Mouse (Mus musculus): Measurements from ENCODE around the gene Foxn2. TPM values are rescaled to one million over a fixed set of nuclear protein-coding genes. Genes with fewer than 3 reads are reported as not detected.

Foxn2 gene
- polyA plus RNA-seq, 1 experiment from 2014 or later, result 12.5 TPM

- Histone ChIP-seq H3K27ac (replicated peaks) (no peak overlapping the region), H3K27me3 (ENCODE audit: low read depth, poor library complexity, severe bottlenecking) (no peaks in the 10 kb centered on the region), H3K36me3 (peaks cover 8% of the 10 kb centered on the region), H3K4me1 (0 out of 2 replicates have a peak, but pooled peaks cover 3% of the 10 kb centered on the region), H3K4me3 (no peak overlapping the region), H3K9me3 (replicated peaks) (no peaks in the 10 kb centered on the region)
- DNase-seq (ENCODE audit: low spot score), result no peak
- WGBS, result 94% methylated on average over 11 of the region's 11 CpGs
Observed at GRCm38 (mm10) chr17:88484539-88484938, 44.0 kb downstream of the Foxn2 start.

GRCm38 (mm10) chr17:88484951-88485350 lies 44.4 kb downstream of the Foxn2 start:
- no peaks in the 10 kb centered on the region for H3K9me3 ChIP-seq (replicated peaks)
- peaks cover 8% of the 10 kb centered on the region for H3K36me3 ChIP-seq
- DNase-seq (ENCODE audit: low spot score), result no peak
- H3K4me3 ChIP-seq, result no peak overlapping the region
- H3K27ac ChIP-seq (replicated peaks), result no peak overlapping the region
- 0 out of 2 replicates have a peak, but pooled peaks cover 3% of the 10 kb centered on the region for H3K4me1 ChIP-seq
- H3K27me3 ChIP-seq (ENCODE audit: low read depth, poor library complexity, severe bottlenecking), result no peaks in the 10 kb centered on the region
- WGBS, result 85% methylated on average over 1 of the region's 1 CpGs

DNA sequence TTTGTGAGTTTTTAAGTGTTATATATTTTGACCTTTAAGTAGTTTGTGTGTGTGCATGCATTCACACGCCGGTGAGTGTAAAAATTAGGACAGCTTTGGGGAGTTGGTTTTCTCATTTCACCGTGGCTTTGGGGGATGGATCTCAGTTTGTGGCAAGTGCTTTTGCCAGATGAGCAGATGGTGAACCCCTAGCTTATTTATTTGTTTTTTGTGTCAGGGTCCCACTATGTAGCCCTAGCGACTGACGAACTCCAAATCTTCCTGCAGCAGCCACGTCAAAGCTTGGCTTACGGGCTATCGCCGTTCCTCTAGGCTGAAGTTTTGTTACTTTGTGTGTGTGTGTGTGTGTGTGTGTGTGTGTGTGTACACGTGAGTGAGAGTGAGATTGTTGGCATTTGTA lies 50.0 kb downstream of the Foxn2 start:
- Histone ChIP-seq H3K27me3 (ENCODE audit: low read depth, poor library complexity, severe bottlenecking) (no peaks in the 10 kb centered on the region), H3K27ac (replicated peaks) (no peak overlapping the region), H3K36me3 (peaks cover 35% of the 10 kb centered on the region), H3K9me3 (replicated peaks) (no peaks in the 10 kb centered on the region), H3K4me3 (no peak overlapping the region), H3K4me1 (peaks cover 25% of the 10 kb centered on the region)
- 95% methylated on average over 10 of the region's 10 CpGs for WGBS
- no peak for DNase-seq (ENCODE audit: low spot score)

GRCm38 (mm10) chr17:88491366-88492106 lies 51.0 kb downstream of the Foxn2 start:
- DNase-seq (ENCODE audit: low spot score), result no peak
- Histone ChIP-seq H3K4me3 (no peak overlapping the region), H3K27me3 (ENCODE audit: low read depth, poor library complexity, severe bottlenecking) (no peaks in the 10 kb centered on the region), H3K36me3 (peaks cover 30% of the 10 kb centered on the region), H3K4me1 (peaks cover 23% of the 10 kb centered on the region), H3K27ac (replicated peaks) (no peak overlapping the region), H3K9me3 (replicated peaks) (no peaks in the 10 kb centered on the region)
- WGBS, result 94% methylated on average over 13 of the region's 13 CpGs

- DNase-seq (ENCODE audit: low spot score), result no peak
- Histone ChIP-seq H3K4me1 (peaks cover 23% of the 10 kb centered on the region), H3K9me3 (replicated peaks) (no peaks in the 10 kb centered on the region), H3K27me3 (ENCODE audit: low read depth, poor library complexity, severe bottlenecking) (no peaks in the 10 kb centered on the region), H3K27ac (replicated peaks) (no peak overlapping the region), H3K4me3 (no peak overlapping the region), H3K36me3 (peaks cover 27% of the 10 kb centered on the region)
- 92% methylated on average over 5 of the region's 5 CpGs for WGBS
Observed at GRCm38 (mm10) chr17:88492107-88492460, 51.6 kb downstream of the Foxn2 start.

GRCm38 (mm10) chr17:88493551-88493950 lies 53.0 kb downstream of the Foxn2 start:
- peak overlapping the region; percentile 80 for H3K27ac ChIP-seq (replicated peaks)
- no peak overlapping the region for H3K4me3 ChIP-seq
- H3K9me3 ChIP-seq (replicated peaks), result no peaks in the 10 kb centered on the region
- H3K4me1 ChIP-seq, result peaks cover 23% of the 10 kb centered on the region
- no peaks in the 10 kb centered on the region for H3K27me3 ChIP-seq (ENCODE audit: low read depth, poor library complexity, severe bottlenecking)
- H3K36me3 ChIP-seq, result peaks cover 27% of the 10 kb centered on the region
- DNase-seq (ENCODE audit: low spot score), result no peak
- 78% methylated on average over 9 of the region's 9 CpGs for WGBS

- H3K27me3 ChIP-seq (ENCODE audit: low read depth, poor library complexity, severe bottlenecking), result no peaks in the 10 kb centered on the region
- WGBS, result 51% methylated on average over 14 of the region's 14 CpGs
Observed at GRCm38 (mm10) chr17:88494121-88494771, 53.7 kb downstream of the Foxn2 start.

DNA sequence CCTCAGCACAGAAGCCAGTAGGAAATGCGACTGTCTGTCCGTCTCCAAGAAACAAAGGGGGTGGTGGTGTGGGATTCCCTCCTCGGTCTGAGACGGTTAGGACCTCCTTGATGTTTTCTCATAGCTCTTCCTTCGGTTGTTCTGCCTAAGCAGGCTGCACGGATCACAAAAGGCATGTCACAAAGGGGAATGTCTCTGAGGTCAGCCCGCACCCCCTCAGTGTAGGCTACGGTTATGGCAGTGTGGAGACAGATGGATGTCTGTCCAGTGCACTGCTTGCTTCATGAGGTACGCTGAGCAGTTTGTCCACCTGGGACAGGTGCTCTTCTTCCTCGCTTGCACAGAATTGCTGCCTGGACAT lies 54.2 kb downstream of the Foxn2 start:
- Histone ChIP-seq H3K4me3 (peak overlapping the region; percentile 36), H3K27ac (replicated peaks) (peak overlapping the region; percentile 80), H3K36me3 (peaks cover 27% of the 10 kb centered on the region), H3K4me1 (peaks cover 23% of the 10 kb centered on the region), H3K27me3 (ENCODE audit: low read depth, poor library complexity, severe bottlenecking) (no peaks in the 10 kb centered on the region), H3K9me3 (replicated peaks) (no peaks in the 10 kb centered on the region)
- DNase-seq (ENCODE audit: low spot score), result no peak
- WGBS, result 33% methylated on average over 10 of the region's 10 CpGs

More at GRCm38 (mm10) chr17:88494121-88494771, 53.7 kb downstream of the Foxn2 start:
- no peaks in the 10 kb centered on the region for H3K9me3 ChIP-seq (replicated peaks)
- peaks cover 27% of the 10 kb centered on the region for H3K36me3 ChIP-seq
- peak overlapping the region; percentile 80 for H3K27ac ChIP-seq (replicated peaks)
- peaks cover 23% of the 10 kb centered on the region for H3K4me1 ChIP-seq
- peak; percentile 57 for DNase-seq (ENCODE audit: low spot score)
- peak overlapping the region; percentile 36 for H3K4me3 ChIP-seq

DNA sequence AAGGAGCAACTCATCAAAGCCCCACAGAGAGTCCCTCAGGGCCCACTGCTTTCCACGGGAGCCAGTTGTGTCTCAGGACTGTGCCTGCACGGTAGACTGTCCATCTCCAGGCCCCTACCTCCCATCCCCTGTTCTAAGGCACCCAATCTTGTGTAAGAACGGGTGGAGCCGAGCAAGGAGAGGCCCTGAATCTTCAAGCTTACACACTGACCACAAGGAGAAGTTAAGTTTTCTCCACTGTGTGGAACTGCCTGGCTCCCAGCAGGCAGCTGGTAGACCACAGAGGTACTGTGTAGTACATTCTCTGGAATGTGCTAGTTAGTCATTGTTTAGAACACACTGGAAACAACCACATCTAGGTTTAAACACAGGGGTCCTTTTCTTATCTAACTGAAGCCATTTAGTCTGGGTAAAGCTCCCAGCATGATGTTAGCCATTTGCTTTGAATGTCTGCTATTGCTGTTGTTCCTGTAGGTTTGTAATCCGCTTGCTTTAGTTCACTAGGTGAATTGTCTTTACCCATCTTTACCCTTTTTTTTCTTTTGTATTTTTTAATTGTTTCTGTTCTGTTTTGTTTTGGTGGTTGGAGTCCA lies 57.7 kb downstream of the Foxn2 start:
- H3K27ac ChIP-seq (replicated peaks), result no peak overlapping the region
- no peaks in the 10 kb centered on the region; the same call in 1 of the 2 replicates for H3K36me3 ChIP-seq
- 82% methylated on average over 5 of the region's 5 CpGs for WGBS
- DNase-seq (ENCODE audit: low spot score), result no peak
- H3K9me3 ChIP-seq (replicated peaks), result no peaks in the 10 kb centered on the region
- peaks cover 23% of the 10 kb centered on the region for H3K4me1 ChIP-seq
- H3K4me3 ChIP-seq, result no peak overlapping the region
- no peaks in the 10 kb centered on the region for H3K27me3 ChIP-seq (ENCODE audit: low read depth, poor library complexity, severe bottlenecking)

DNA sequence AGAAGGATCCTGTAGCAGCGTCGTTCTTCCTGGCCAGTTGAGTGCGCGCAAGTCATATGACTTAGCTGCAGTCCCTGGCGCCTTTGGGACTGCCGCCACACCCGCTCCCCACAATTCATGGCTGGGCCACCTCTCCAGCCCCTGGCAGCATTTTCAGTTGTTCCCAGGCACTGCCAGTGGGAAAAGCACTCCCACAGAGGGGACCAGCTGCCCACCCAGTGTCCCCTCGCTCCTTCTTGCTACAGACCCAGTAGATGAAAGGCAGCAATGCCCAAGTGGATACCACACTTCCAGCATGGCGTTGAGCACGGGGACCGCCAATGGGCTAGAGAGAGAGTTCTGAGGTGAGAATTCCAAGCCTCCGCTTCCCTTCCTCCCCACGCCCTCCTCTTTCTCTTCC lies 63.5 kb downstream of the Foxn2 start:
- Histone ChIP-seq H3K4me3 (no peak overlapping the region), H3K9me3 (replicated peaks) (no peaks in the 10 kb centered on the region), H3K4me1 (peaks cover 12% of the 10 kb centered on the region), H3K27me3 (ENCODE audit: low read depth, poor library complexity, severe bottlenecking) (0 out of 2 replicates have a peak, but pooled peaks cover 4% of the 10 kb centered on the region), H3K36me3 (no peaks in the 10 kb centered on the region), H3K27ac (replicated peaks) (no peak overlapping the region)
- WGBS, result 95% methylated on average over 13 of the region's 13 CpGs
- DNase-seq (ENCODE audit: low spot score), result peak; percentile 9

DNA sequence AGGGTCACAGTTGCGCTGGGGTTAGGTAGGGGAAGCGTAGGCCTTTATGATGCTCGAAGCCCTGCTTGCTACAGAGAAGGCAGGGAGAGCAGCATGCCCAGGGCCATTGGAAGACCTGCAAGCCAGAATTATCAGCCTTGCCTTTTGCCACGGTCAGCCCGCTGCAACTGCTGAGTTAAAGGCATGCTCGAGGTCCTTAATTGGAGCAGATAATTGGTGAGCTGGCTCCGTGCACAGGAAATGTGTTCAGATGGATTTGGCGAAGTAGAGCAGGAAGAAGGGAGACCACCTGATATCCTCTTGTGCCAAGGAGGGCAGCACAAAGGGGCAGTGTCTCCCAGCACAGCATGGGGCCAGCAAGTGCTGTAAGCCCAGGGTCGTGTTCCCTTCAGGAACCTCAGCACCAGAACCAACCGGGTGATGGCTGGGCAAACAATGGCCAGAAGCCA lies 64.8 kb downstream of the Foxn2 start:
- Histone ChIP-seq H3K9me3 (replicated peaks) (no peaks in the 10 kb centered on the region), H3K4me1 (peaks cover 14% of the 10 kb centered on the region), H3K27ac (replicated peaks) (peak overlapping the region; percentile 30; the same call in 1 of the 2 replicates), H3K4me3 (no peak overlapping the region), H3K27me3 (ENCODE audit: low read depth, poor library complexity, severe bottlenecking) (peaks cover 13% of the 10 kb centered on the region; the same call in 1 of the 2 replicates), H3K36me3 (no peaks in the 10 kb centered on the region)
- WGBS, result 53% methylated on average over 10 of the region's 10 CpGs
- peak; percentile 11 for DNase-seq (ENCODE audit: low spot score)

GRCm38 (mm10) chr17:88505941-88506340 lies 65.4 kb downstream of the Foxn2 start:
- H3K4me1 ChIP-seq, result peaks cover 19% of the 10 kb centered on the region
- 94% methylated on average over 15 of the region's 15 CpGs for WGBS
- peaks cover 19% of the 10 kb centered on the region; the same call in 1 of the 2 replicates for H3K27me3 ChIP-seq (ENCODE audit: low read depth, poor library complexity, severe bottlenecking)
- H3K4me3 ChIP-seq, result no peak overlapping the region
- no peak overlapping the region for H3K27ac ChIP-seq (replicated peaks)
- H3K9me3 ChIP-seq (replicated peaks), result no peaks in the 10 kb centered on the region
- DNase-seq (ENCODE audit: low spot score), result peak; percentile 9
- no peaks in the 10 kb centered on the region for H3K36me3 ChIP-seq

- H3K27me3 ChIP-seq (ENCODE audit: low read depth, poor library complexity, severe bottlenecking), result peaks cover 20% of the 10 kb centered on the region; the same call in 1 of the 2 replicates
- H3K4me3 ChIP-seq, result no peak overlapping the region
- H3K36me3 ChIP-seq, result no peaks in the 10 kb centered on the region
- no peak overlapping the region for H3K27ac ChIP-seq (replicated peaks)
- DNase-seq (ENCODE audit: low spot score), result no peak
- 91% methylated on average over 10 of the region's 10 CpGs for WGBS
- H3K4me1 ChIP-seq, result peaks cover 20% of the 10 kb centered on the region
- H3K9me3 ChIP-seq (replicated peaks), result no peaks in the 10 kb centered on the region
Observed at GRCm38 (mm10) chr17:88507376-88507775, 66.9 kb downstream of the Foxn2 start.

All from midbrain, embryonic 10.5 days (tissue).